Mouse (Mus musculus): ENCODE measurements around the gene Dnaja3.

The Dnaja3 gene

DNA sequence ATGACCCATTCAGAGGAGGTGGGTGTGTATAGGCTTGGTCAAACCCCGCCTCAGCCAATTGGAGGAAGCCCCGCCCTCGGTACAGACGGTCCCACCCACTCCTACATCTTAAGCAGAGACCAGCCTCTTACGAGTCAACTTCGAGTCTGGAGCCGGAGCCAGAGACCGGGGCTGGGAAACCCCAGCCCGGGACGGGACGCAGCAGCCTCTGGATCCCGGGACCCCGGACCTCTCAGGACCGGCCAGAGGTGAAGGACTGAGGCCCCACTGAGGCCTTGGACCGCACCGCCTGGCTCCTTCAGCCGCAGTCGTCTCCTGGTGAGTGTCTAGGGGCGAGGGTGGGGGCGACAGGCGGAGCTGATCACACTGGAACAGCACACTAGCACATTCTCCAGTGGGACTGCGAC, at the start of gene Dnaja3, which contains the start of gene Vasn:
Dnaja3 (plus strand) TSS at position 159 of the 407 bp plus-strand sequence.
Vasn (plus strand) TSS at position 111 of the 407 bp plus-strand sequence.
- peak; percentile 96 to 97 for DNase-seq

DNA sequence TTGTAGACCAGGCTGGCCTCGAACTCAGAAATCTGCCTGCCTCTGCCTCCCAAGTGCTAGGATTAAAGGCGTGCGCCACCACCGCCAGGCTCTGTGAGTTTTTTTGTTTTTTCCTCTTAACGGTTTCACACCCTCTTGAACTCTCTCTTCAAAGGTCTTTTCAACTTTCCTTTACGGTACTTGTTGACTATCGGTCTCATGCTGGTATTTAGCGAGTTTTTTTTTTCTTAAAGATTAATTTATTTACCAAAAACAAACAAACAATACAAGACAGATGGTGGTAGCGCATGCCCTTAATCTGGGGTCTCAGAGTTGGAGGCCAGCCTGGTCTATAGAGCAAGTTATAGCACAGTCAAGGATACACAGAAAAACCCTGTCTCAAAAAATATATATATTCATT, 49.6 kb upstream of the Dnaja3 start:
- no peak for DNase-seq

DNA sequence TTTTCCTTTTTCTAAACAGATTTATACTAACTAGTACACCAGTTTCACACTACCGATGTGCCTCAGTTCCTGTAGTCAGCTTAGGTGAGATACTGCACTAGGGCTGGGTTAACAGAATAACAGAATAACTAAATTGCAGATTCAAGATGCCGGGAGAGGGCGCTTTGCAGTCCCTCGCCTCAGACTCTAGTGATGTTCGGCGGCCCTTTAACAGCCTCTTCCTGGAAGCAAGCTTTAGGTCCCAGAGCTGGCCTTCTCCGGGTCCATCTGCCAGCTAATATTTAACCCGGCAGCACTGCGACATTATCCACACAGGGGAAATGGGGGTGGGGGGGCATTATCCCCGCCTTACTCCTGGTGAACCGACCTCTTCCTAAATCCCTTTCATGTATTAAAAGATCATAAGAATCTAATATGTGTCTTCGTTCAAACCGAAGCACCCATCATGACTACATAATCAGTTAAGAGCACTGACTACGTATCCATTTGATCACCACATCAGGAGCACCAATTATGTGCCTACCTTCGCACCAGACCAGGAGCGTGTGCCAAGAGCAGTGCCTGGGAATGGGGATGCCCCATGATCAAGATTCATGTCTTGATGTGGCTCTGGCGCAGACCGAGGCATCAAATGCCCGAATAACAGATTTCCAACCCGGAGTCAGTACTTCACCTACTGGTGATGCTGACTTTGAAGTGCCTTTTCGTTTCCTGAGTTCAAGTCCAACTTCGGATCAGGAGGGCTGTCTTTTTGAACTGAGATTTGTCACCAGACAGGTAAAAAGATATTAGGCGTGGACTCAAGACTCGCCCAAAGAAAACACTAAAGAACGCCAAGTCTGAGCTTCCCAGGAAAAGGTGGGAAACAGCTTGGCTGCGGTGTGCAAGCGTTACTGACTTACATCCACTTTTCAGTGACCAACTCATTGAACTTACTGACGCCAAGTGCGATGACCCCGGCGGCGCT, 46.6 kb upstream of the Dnaja3 start:
- DNase-seq: peak; percentile 87 to 91

DNA sequence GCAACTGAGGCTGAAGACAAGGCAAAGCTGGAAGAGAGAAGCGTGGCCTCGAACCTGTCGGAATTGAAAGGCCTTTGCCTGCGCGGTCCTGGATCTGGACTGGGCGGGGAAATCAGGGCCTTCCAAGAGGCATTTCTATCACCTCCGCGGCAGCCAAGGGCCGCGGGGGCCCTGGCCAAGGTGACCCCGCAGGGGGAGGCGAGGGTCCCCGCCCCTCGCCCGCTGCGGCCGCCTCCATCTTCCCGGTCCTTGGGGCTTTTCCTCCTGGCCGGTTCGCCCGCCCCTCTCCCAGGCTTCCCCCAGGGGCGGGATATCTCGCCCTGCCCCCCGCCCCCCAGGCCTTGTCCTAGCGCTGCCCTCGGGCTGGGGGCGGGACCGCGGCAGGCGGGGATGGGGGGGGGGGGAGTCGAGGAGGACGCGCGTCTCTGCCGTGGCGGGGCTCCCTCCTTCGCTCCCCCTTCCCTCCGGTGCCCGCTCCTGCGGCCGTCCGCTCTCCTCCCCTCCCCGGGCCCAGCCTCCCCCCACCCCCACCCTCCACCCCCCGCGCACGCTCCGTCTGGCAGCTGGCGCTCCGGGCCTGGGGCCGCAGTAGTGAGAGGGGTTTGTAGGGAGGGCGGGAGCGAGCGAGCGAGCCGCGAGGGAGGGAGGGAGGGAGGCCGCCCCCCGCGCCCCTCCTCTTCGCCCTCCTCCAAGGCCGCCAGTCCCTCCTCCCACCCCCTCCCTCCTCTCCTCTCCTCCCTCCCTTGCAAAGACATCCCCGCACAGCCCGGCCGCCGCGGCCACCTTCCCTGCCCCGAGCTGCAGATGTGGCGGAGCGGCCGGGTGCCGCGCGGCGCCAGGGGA, 45.6 kb upstream of the Dnaja3 start, which contains the start of gene Glis2:
Glis2 (plus strand) TSS at position 743 of the 843 bp plus-strand sequence.
- peak; percentile 75 to 93 for DNase-seq

DNA sequence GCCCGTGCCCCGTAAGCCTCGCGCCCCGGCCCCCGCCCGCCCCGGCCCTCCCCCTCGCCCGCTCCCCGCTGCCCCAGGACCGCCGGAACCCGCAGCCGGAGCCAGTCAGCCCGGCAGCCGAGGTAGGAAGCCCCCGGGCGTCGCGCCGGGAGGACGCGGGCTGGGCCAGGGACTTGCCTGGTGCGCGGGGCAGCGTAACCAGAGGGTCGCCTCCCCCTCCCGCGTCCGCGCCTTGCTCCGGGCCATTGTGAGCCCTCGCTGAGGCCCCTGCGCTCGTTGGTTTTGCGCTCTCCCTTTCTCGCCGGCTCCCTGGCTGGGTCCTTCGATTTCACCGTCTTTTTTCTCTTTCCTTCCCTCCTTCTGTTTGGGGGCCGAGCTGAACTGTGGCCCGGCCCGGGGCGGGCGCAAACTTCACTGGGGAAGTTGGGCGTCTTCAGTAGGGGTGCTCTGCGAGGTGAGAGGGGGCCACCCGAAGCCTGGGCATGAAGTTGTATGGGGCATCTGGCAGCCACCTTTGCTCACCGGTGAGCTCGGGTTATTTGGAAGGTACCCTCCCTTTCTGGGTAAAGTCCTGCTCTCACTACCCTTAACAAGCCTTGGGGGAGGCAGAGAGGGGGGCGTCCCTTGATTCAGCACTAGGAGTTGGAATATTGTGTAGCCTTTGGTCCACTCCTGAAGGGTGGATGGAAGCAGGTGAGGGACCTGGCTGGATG, 44.8 kb upstream of the Dnaja3 start:
- DNase-seq: no peak

DNA sequence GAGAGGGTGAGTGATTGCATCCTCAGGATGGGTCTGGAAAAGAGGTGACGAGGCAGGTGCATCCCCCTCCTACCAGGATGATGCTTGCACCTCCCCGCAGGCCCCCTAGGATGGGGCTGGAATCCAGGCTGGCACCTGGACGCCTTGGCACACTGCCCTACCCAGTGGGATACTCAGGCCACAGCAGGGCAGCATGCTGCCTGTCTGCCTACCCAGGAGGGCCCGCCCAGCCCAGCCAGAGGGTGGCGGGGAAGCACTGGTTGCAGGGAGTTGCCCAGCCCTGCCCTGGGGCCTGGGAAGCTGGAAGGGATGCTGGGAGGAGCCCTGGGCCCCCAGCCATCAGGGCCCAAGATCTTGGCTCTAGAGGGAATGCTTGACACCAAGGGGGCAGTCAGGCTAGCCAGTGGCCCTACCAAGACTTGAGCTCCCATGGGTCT, 44.2 kb upstream of the Dnaja3 start:
- DNase-seq: peak; percentile 88 to 94

DNA sequence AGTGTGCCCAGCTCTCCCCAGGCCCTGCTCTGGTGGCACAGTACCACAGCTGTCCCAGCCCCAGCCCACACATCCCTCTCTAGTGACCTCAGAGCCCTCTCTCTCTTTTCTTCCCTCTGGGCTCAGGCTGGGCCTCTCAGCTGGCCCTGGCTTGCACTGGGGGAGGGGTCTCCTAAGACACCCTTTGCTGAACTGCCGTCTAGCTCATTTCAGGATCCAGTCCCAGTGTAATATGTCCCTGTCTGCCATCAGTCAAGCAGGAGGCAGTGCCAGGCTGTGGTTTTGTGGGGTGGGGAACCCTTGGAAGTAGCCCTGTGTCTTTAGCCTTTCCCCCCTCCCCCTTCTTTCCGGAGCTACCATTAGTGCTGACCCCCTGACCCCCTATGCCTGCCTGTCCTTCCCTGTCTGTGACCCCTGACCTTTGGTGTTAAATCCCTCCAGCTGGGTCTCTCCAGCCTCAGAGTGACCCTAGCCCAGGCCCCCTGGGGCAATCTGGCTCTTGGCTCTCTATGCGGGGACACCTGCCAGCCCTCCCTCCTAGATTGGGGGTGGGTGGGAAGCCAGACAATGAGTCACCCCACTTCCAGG, 43.6 kb upstream of the Dnaja3 start:
- DNase-seq: peak in 1 of 2 experiments; percentile 51

DNA sequence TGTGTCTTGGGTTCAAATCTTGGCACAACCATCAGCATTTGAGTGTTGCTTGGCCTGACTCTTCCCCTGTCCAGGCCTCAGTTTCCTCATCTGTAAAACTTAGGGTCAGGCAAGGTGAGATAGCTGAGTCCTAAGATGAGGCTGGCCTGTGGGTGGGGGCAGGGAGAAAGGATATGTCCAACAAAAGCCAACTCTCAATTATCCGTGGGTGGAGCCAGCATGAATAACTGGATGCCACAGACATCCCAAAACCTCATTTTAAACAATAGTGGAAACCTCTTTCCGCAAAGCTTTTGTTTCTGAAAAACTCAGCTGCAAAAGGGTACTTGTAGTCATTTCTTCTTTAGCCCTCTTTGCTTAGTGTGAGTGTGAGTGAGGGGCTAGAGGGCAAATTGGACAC, 43.0 kb upstream of the Dnaja3 start:
- DNase-seq: peak in 1 of 2 experiments; percentile 26

DNA sequence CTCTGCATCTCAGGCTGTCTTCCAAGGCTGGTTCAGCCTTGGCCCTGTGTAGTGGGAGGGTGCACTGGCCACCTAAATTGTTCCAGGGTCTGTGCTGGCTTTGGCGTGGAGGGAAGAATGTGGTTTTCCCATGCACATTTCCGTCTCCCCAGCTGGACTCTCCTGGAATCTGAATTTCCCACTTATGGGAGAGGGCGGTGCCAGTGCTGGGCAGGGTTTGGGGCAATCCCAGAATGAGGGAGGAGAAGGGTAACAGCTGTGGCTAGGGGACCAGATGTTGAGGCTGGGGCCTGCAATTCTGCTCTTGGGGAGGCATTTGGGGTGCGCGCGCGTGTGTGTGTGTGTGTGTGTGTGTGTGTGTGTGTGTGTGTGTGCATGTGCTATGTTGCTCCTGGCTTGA, 42.5 kb upstream of the Dnaja3 start:
- DNase-seq: peak; percentile 14 to 52

DNA sequence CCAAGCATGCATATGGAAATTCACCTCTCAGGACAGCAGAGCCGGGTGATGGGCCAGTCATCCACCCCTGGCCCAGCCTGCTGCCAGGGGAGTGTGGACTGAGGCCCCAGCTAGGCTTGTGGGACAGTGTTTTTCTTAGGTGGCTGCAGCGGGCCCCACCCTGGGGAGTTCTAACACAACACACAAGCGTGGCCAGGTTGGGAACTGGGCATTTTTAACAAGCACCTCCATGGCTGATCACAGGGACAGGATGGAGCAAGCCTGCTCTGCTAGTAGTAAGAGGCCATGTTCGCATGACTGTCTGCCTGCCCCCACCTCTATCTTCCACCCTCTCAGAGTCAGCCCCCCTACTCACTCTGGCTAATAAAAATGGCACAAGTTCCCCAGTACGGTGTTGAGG, 41.7 kb upstream of the Dnaja3 start:
- DNase-seq: peak in 1 of 2 experiments; percentile 29

DNA sequence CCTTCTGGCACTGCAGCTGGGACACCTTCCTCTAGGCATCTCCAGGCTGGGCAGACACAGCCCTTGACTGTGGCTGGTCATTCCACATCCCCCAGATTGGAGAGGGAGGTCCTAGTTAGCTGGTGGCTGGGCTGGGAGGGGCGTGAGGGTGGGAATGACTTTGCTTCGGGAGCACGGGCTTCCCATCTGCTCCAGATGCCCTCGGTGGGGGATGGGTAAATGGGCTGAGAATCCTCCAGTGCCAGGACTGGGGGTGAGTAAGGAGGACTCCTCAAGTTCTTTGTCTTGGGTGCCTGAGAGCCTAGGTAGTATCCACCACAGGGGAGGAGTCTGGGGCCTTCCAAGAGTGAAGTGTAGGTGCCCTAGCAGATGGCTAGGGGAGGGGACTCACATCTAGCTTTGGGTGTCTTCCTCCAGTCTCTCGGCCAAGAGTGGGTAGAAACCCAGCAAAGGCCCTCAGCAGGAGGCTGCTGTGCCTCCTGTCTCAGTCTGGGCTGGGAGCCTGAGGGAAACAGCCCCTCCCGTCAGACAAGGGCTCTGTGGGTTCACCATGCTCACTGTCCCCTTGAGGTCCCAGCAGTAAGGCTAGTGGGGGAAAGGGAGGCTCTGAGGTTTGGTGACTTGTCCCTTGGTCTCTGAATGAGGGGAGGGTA, 40.8 kb upstream of the Dnaja3 start:
- DNase-seq: peak; percentile 32 to 60

DNA sequence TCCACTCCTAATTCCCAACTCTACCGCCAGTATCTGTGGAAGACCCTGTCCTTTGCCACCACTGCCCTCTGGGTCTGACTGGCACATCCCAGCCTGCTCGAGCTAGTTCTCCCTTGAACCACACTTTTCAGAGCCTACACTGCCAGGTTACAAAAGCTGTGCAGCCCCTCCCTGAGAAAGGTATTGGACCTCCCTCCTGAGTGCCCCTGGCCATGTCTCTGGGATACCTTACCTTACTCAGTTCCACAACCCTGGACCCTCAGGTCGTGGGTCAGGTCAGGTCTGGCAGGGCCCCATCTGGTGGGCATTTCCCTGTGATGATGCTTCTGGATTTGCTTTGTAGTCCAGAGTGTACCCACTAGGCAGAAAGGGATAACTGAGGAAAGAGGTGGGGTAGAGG, 40.2 kb upstream of the Dnaja3 start:
- peak in 1 of 2 experiments; percentile 56 for DNase-seq

DNA sequence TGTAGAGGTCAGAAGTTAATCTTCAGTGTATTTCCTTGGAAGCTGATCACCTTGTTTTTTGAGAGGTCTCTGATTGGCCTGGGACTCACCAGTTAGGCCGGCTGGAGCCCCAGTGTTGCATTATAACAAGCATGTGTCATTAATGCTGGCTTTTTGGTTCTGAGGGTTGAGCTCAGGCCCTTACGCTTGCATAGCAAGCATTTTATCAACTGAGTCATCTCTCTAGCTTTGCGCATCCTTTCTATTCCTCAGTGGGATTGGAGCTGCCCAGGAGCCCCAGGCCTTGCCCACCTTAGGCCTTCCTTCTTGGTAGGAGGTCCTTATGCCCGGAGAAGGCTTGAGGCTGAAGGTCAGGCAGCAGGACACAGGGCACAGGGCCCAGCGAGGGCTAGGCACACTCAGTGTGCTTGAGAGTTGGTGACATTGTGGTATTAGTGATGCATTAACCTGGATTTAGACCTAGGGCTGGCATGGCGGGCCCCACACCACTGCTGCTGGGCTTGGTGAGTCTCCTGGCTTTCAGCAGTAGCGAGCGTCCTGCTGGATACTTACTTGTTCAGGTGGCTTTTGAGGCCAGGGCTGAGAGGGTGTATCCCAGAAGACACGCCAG, 39.0 kb upstream of the Dnaja3 start:
- peak; percentile 76 to 92 for DNase-seq

DNA sequence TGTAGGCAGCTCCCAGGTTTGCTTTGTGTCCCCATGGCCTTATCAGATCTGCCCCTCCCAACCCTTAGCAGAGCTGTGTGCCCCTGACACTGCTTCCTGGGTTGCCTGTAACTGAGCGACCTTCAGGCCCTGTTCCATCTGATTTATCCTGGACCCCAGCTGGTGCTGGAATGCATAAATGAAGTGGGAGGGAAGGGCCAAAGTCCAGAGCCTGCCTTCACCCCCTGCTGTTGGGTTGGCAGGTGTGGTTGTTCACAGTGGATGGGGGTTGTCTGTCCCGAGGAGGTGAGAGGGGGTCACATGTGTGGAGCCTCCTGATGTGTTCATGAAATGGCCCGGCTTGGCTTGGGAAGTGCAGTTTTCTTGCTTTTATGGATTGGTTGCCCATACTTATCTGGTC, 37.6 kb upstream of the Dnaja3 start:
- DNase-seq: peak; percentile 87 to 95

DNA sequence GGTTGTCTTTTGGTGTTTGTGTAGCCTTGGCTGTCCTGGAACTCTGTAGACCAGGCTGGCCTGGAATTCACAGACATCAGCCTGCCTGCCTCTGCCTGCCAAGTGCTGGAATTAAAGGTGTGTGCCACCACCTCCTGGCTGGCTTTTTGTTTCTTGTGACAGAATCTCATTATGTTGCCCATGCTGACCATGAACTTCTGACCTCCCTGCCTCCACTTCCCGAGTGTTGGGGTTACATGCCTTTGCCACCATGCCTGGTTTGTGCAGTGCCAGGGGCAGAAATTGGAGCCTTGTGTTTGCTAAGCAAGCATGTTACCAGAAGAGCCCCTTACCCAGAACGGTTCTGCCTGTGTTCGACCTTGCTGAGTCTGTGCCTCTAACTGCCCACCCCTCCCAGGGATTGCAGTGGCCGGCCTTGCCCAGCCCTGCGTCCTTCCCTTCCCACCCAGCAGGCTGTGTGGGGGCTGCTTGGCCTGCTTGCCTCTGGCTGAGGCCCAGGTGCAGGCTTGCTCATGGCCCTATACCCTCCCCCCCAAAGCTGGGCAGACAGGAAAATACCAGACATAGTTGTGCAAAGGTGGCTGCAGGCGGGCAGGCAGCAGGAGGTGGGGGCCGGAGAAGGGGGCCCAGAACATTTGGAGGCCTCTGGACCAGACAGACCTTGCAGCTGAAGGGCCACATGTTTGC, 36.9 kb upstream of the Dnaja3 start:
- peak; percentile 81 to 93 for DNase-seq

DNA sequence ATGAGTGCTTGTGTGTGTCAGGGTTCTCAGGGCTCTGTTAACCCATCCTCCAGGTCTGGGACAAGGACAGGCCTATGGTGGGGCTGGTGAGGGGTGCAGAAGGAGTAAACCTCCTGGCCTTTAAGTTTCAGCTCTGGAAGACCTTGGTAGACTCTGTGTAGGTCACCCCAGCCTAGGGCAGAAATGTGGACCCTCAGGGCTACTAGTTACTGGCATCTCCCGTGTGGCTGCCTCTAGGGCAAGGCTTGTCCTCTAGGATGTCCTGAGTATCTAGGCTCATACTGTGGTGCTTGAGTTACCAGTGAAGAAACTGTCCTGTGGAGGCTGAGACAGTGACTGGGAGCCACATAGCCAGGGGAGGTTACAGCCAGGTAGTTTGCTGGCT, 36.3 kb upstream of the Dnaja3 start:
- no peak for DNase-seq

DNA sequence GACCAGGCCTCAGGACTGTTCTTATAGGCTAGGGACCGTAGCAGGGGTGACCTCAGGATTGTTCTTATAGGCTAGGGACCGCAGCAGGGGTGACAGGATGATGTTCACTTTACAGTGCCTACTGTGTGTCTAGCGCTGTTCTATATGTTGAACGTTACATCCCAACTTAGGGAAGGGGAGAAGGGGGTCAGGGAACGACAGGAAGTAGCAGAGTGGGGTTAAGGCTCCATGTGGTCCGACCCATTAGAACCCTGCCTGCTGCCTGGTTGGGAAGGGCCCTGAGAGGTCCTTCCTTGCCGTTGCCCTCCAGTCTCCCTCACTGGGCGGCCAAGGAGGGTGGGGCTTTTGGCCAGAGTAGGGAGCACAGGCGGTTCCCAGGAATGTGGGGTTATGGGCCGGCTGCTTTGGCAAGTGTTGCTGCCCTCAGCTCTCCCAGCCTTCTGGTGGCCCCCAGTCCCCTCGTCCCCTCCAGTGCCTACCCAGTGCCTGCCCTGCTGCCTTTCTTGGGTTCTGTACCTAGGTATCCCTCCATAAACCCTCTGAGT, 35.4 kb upstream of the Dnaja3 start:
- peak; percentile 67 to 84 for DNase-seq

DNA sequence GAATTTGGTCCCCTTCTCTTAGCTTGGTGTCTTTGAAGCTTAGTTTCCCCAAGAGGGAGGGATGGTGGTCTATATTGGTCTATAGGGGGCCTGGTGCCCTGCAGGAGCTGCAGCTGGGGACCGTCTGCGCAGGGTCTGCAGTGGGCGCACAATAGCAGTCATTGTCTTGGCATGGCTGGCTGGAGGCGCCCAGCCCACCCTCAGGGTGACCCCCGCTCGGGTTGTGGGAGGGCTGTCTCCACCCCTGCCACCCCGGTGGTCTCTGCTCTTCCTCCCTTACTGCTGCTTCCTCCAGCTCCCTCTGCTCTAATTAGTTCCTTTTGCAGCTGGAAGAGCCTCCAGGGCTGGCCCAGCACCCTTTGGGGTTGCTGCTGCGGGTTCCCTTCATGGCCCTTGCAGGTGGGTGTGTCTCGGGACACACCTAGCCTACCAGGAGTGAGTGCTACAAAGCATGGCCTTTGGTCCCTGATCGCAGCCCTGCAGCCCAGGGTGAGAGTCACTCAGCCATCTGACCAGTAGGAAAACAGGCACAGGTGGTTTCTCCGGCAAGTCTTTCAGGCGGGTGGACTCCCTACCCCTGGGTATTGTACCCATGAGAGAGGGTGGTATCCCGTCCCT, 34.2 kb upstream of the Dnaja3 start:
- DNase-seq: peak in 1 of 2 experiments; percentile 76

DNA sequence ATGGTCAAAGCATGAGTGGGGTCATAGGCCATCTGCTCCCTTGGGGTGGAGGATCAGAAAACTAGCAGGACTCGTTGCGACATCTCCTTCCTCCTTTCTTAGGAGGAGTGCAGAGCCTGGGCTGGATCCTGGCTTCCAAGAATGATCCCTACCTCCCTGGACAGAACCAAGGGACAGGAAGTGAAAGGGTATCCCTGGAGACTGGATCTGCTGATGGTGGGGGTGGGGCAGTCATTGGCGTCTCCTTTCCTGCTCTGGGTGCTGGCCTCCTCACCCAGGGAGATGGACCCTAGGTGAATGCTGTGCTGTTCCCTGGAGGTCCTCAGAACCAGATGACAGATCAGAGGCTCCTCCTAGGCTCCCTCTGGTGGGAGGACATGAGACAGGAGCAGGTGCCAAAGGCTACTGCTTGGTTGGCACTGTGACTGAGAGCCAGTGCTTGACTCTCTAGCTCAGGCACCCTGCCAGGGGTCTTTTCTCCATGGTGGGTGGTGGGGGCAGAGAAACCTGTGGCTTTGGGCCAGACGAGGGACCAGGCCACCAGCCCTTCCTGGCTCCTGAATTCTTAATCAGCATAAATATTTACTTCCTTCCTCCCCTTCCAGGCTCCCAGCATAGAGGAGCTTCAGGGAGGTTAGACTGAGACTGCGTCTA, 33.2 kb upstream of the Dnaja3 start:
- peak; percentile 80 to 84 for DNase-seq
